Mouse (Mus musculus): ENCODE measurements around the gene Plcg2. TPM values are rescaled to one million over a fixed set of nuclear protein-coding genes. Genes with fewer than 3 reads are reported as not detected.

The Plcg2 gene
- polyA plus RNA-seq, 1 experiment from 2014 or later = 4.2 TPM

DNA sequence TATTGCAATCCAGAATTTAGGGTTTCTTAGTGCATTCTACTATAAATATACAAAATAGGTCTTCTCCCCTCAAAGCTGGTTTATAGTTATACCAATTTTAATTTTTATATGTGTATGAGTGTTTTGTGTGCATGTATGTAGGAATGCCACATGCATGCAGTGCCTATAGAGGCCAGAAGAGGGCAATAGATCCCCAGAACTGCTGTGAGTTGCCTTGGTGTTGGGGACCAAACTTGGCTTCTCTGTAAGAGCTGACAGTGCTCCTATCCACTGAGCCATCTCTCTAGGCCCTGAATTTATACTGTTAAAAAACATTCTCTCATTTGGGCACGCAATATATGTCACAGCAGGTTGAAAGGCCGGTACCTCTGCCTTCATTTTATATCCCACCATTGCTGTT is 147.9 kb downstream of the Plcg2 start:
- no peak overlapping the region for H3K4me3 ChIP-seq (replicated peaks)
- peak overlapping the region; percentile 55 for H3K27ac ChIP-seq
- no peak overlapping the region for H3K9ac ChIP-seq
- ATAC-seq (ENCODE audit: insufficient read depth, low FRiP score, low read depth) = peak; percentile 48; the same call in 1 of the 2 replicates
- 37% methylated on average over 2 of the region's 2 CpGs for WGBS
- no peaks in the 10 kb centered on the region for H3K27me3 ChIP-seq (replicated peaks)
- H3K4me1 ChIP-seq = peaks cover 4% of the 10 kb centered on the region; the same call in 1 of the 2 replicates
- no peak overlapping the region for H3K4me2 ChIP-seq
- no peaks in the 10 kb centered on the region for H3K9me3 ChIP-seq
- H3K36me3 ChIP-seq = no peaks in the 10 kb centered on the region

GRCm38 (mm10) chr8:117646440-117646839 is 148.3 kb downstream of the Plcg2 start:
- ATAC-seq (ENCODE audit: insufficient read depth, low FRiP score, low read depth) = peak; percentile 83
- Histone ChIP-seq H3K36me3 (no peaks in the 10 kb centered on the region), H3K27me3 (replicated peaks) (no peaks in the 10 kb centered on the region), H3K9me3 (no peaks in the 10 kb centered on the region), H3K9ac (no peak overlapping the region), H3K4me1 (peaks cover 4% of the 10 kb centered on the region; the same call in 1 of the 2 replicates), H3K27ac (peak overlapping the region; percentile 55), H3K4me3 (replicated peaks) (no peak overlapping the region), H3K4me2 (no peak overlapping the region)
- 60% methylated on average over 5 of the region's 5 CpGs for WGBS

GRCm38 (mm10) chr8:117652318-117652717 is 154.2 kb downstream of the Plcg2 start:
- WGBS = 93% methylated on average over 1 of the region's 1 CpGs
- H3K27me3 ChIP-seq (replicated peaks) = no peaks in the 10 kb centered on the region
- no peaks in the 10 kb centered on the region for H3K9me3 ChIP-seq
- H3K36me3 ChIP-seq = no peaks in the 10 kb centered on the region
- no peak overlapping the region for H3K4me3 ChIP-seq (replicated peaks)
- H3K27ac ChIP-seq = no peak overlapping the region
- H3K9ac ChIP-seq = no peak overlapping the region
- ATAC-seq (ENCODE audit: insufficient read depth, low FRiP score, low read depth) = no peak
- H3K4me1 ChIP-seq = no peaks in the 10 kb centered on the region
- H3K4me2 ChIP-seq = no peak overlapping the region

- Histone ChIP-seq H3K9me3 (no peaks in the 10 kb centered on the region), H3K27me3 (replicated peaks) (no peaks in the 10 kb centered on the region), H3K4me3 (replicated peaks) (no peak overlapping the region), H3K4me2 (no peak overlapping the region), H3K36me3 (0 out of 2 replicates have a peak, but pooled peaks cover 9% of the 10 kb centered on the region), H3K27ac (no peak overlapping the region), H3K9ac (no peak overlapping the region), H3K4me1 (peaks cover 12% of the 10 kb centered on the region)
- no peak for ATAC-seq (ENCODE audit: insufficient read depth, low FRiP score, low read depth)
- WGBS = 76% methylated on average over 7 of the region's 7 CpGs
Observed at GRCm38 (mm10) chr8:117658990-117659389, 160.9 kb downstream of the Plcg2 start.

DNA sequence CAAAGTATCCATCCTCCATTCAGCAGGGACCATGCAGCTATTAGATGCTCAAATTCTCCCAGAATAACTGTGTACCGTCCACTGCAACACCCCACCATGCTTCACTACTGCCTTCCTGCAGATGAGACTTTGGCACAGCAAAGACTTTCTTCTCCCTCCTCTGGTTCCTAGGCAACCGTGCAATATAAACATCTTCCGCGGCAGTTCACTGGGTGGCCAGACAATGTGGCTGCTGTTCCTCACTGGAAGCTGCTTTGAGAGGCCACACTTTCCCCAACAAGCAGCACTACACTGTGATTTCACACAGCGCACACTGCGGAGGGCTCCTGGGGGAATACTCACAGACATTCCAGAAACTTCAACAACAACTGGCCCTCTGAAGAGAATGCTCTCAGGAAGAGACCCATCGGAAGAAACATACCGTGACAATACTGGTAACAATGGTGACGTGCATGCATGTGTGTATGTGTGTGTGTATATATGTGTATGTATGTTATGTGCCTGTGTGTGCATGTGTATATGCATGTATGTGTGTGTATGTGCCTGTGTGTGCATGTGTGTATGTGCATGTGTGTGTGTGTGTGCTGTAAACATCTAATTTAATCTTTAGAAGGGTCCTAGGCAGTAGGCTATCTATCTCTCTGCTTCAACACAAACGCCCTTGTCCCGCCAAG is 162.4 kb downstream of the Plcg2 start:
- 0 out of 2 replicates have a peak overlapping the region, but pooled peaks have one; percentile 9 for H3K4me3 ChIP-seq (replicated peaks)
- H3K36me3 ChIP-seq = 0 out of 2 replicates have a peak, but pooled peaks cover 9% of the 10 kb centered on the region
- H3K9ac ChIP-seq = no peak overlapping the region
- H3K27ac ChIP-seq = no peak overlapping the region; the same call in 1 of the 2 replicates
- ATAC-seq (ENCODE audit: insufficient read depth, low FRiP score, low read depth) = peak; percentile 61
- no peaks in the 10 kb centered on the region for H3K27me3 ChIP-seq (replicated peaks)
- H3K9me3 ChIP-seq = no peaks in the 10 kb centered on the region
- peaks cover 12% of the 10 kb centered on the region for H3K4me1 ChIP-seq
- WGBS = 21% methylated on average over 11 of the region's 11 CpGs
- peak overlapping the region; percentile 37 for H3K4me2 ChIP-seq

DNA sequence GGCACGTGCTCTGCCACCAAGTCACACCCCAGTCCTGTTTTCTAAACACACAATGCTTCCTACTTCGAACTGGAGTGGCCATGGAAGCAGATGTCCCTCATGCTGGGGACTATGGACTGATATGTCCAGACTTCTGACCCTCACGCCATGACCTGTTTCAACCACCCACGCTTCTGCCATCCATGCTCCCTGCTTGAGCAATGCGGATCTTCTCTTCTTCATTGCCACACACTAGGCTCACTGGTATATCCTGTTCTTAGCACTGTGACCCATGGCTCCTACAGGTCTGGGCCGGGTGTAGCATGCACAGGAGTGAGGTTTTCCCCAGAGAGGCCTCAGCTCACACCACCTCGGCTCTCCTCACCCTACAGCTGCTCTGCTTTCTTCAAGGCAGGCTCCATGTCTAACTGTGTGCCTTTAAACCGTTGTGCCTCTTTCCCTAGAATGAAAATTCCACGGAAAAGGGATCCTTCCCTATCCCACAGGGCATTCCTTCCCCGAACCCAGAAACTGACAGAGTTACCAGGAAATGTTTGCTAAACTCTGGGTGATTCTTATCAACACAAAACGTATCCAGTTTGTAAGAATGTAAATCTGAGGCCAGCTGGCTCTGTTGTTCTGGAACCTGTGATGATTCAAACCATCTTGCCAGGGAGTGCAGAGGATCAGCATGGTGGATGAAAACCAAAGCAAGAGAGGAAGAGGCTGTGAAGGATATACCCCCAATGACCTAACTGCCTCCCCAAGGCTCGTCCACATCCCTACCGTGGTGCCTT is 169.4 kb downstream of the Plcg2 start:
- H3K27me3 ChIP-seq (replicated peaks) = no peaks in the 10 kb centered on the region
- no peak for ATAC-seq (ENCODE audit: insufficient read depth, low FRiP score, low read depth)
- no peak overlapping the region for H3K9ac ChIP-seq
- H3K4me1 ChIP-seq = no peaks in the 10 kb centered on the region
- WGBS = 64% methylated on average over 13 of the region's 13 CpGs
- H3K4me2 ChIP-seq = no peak overlapping the region
- no peaks in the 10 kb centered on the region for H3K9me3 ChIP-seq
- H3K27ac ChIP-seq = no peak overlapping the region; the same call in 1 of the 2 replicates
- no peak overlapping the region for H3K4me3 ChIP-seq (replicated peaks)
- 0 out of 2 replicates have a peak, but pooled peaks cover 9% of the 10 kb centered on the region for H3K36me3 ChIP-seq

GRCm38 (mm10) chr8:117670461-117670860 is 172.4 kb downstream of the Plcg2 start:
- no peak overlapping the region for H3K27ac ChIP-seq
- H3K36me3 ChIP-seq = no peaks in the 10 kb centered on the region
- WGBS = 15% methylated on average over 11 of the region's 11 CpGs
- ATAC-seq (ENCODE audit: insufficient read depth, low FRiP score, low read depth) = no peak
- no peak overlapping the region for H3K4me3 ChIP-seq (replicated peaks)
- H3K9me3 ChIP-seq = no peaks in the 10 kb centered on the region
- H3K27me3 ChIP-seq (replicated peaks) = no peaks in the 10 kb centered on the region
- no peaks in the 10 kb centered on the region for H3K4me1 ChIP-seq
- no peak overlapping the region for H3K4me2 ChIP-seq
- H3K9ac ChIP-seq = no peak overlapping the region

DNA sequence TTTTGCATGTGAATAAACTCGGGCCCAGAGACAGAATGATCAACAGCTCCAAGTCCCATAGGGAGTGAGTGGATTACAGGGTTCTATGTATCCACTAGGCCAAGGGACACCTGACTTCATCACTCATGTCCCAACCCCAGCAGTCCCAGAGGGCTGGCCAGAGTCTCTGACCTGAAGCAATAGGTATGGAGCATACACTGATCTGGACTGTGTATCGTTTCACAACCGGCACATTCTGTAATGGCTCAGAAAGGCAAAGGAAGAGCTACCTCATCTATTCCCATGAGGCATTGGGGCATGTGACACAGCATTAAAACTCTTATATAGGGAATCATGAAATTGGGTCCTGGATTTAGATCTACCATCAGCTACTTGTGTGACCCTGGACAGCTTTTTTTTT is 174.5 kb downstream of the Plcg2 start:
- no peak overlapping the region for H3K4me2 ChIP-seq
- no peak overlapping the region for H3K27ac ChIP-seq
- no peaks in the 10 kb centered on the region for H3K4me1 ChIP-seq
- no peaks in the 10 kb centered on the region for H3K27me3 ChIP-seq (replicated peaks)
- H3K9ac ChIP-seq = no peak overlapping the region
- no peaks in the 10 kb centered on the region for H3K36me3 ChIP-seq
- H3K4me3 ChIP-seq (replicated peaks) = no peak overlapping the region
- no peak for ATAC-seq (ENCODE audit: insufficient read depth, low FRiP score, low read depth)
- 81% methylated on average over 3 of the region's 3 CpGs for WGBS
- H3K9me3 ChIP-seq = no peaks in the 10 kb centered on the region

- Histone ChIP-seq H3K9ac (peak within 1 kb of the TSS; percentile 13; the same call in 1 of the 2 replicates), H3K36me3 (no peaks in the 10 kb centered on the region), H3K27me3 (replicated peaks) (no peaks in the 10 kb centered on the region), H3K4me3 (replicated peaks) (peak within 1 kb of the TSS; percentile 55), H3K9me3 (no peaks in the 10 kb centered on the region), H3K4me1 (no peaks in the 10 kb centered on the region), H3K4me2 (peak within 1 kb of the TSS; percentile 69), H3K27ac (no peak within 1 kb of the TSS)
- ATAC-seq (ENCODE audit: insufficient read depth, low FRiP score, low read depth) = no peak
- WGBS = 9% methylated on average over 17 of the region's 17 CpGs
Observed at GRCm38 (mm10) chr8:117673430-117673830, 175.3 kb downstream of the Plcg2 start, which contains the start of gene Sdr42e1. Sdr42e1 (minus strand) TSS chr8:117673689.

- H3K9ac ChIP-seq = no peak overlapping the region
- no peaks in the 10 kb centered on the region for H3K36me3 ChIP-seq
- 67% methylated on average over 5 of the region's 5 CpGs for WGBS
- no peaks in the 10 kb centered on the region for H3K27me3 ChIP-seq (replicated peaks)
- no peak for ATAC-seq (ENCODE audit: insufficient read depth, low FRiP score, low read depth)
- no peaks in the 10 kb centered on the region for H3K9me3 ChIP-seq
- no peak overlapping the region for H3K4me3 ChIP-seq (replicated peaks)
- no peaks in the 10 kb centered on the region for H3K4me1 ChIP-seq
- H3K27ac ChIP-seq = no peak overlapping the region
- H3K4me2 ChIP-seq = no peak overlapping the region
Observed at GRCm38 (mm10) chr8:117675171-117675570, 177.1 kb downstream of the Plcg2 start.

DNA sequence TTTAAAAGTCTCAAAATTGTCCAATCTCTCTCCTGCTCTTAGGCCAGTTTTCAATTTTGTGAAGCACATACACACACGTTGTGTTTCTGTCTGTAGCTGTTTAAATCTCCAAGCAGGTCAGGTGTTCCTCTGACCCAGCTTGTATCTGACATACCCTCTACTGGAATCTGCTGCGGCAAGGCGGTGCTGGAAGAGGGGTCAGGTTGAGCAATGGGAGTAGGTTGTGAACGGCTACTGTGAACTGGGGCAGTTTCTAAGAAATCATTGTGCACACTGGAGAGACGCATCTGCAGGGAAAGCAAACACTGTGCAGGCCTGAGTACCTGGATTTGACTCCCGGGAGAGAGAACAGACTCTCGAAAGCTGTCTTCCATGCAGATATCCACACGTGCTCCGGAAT is 178.4 kb downstream of the Plcg2 start:
- no peaks in the 10 kb centered on the region for H3K4me1 ChIP-seq
- H3K4me2 ChIP-seq = no peak overlapping the region
- no peak overlapping the region for H3K4me3 ChIP-seq (replicated peaks)
- 42% methylated on average over 9 of the region's 9 CpGs for WGBS
- H3K36me3 ChIP-seq = no peaks in the 10 kb centered on the region
- peak overlapping the region; percentile 16; the same call in 1 of the 2 replicates for H3K27ac ChIP-seq
- H3K27me3 ChIP-seq (replicated peaks) = no peaks in the 10 kb centered on the region
- ATAC-seq (ENCODE audit: insufficient read depth, low FRiP score, low read depth) = peak; percentile 49; the same call in 1 of the 2 replicates
- no peaks in the 10 kb centered on the region for H3K9me3 ChIP-seq
- H3K9ac ChIP-seq = no peak overlapping the region

GRCm38 (mm10) chr8:117677011-117677410 is 178.9 kb downstream of the Plcg2 start:
- ATAC-seq (ENCODE audit: insufficient read depth, low FRiP score, low read depth) = no peak
- no peak overlapping the region for H3K9ac ChIP-seq
- H3K4me1 ChIP-seq = no peaks in the 10 kb centered on the region
- peak overlapping the region; percentile 16; the same call in 1 of the 2 replicates for H3K27ac ChIP-seq
- no peak overlapping the region for H3K4me2 ChIP-seq
- no peak overlapping the region for H3K4me3 ChIP-seq (replicated peaks)
- 31% methylated on average over 8 of the region's 8 CpGs for WGBS
- no peaks in the 10 kb centered on the region for H3K36me3 ChIP-seq
- no peaks in the 10 kb centered on the region for H3K9me3 ChIP-seq
- no peaks in the 10 kb centered on the region for H3K27me3 ChIP-seq (replicated peaks)

Measured in stomach, embryonic 15.5 days (tissue).